Mouse (Mus musculus) limb, embryonic 13.5 days (tissue): ENCODE data around the gene Arvcf. TPM values are rescaled to one million over a fixed set of nuclear protein-coding genes. Genes with fewer than 3 reads are reported as not detected.

Experiments
- ATAC-seq: fragments of 200-750 bp; cut with Nextera tagmentation; 2 replicates; pipeline ENCODE4 v1.8.0; 2017; ENCODE audit warnings: low read depth, moderate number of reproducible peaks, moderate TSS enrichment; ENCODE audit not compliant: low FRiP score
- H3K27ac ChIP-seq: fragments of 300-500 bp; sonication (generic); 2 replicates; pipeline ENCODE4 v1.5.1; 2015; ENCODE audit warnings: inconsistent platforms, mild to moderate bottlenecking, moderate library complexity
- H3K27me3 ChIP-seq: fragments of 300-500 bp; sonication (generic); 2 replicates; pipeline ENCODE4 v1.6.1; 2015; ENCODE audit warnings: mild to moderate bottlenecking, inconsistent platforms
- H3K36me3 ChIP-seq: fragments of 300-500 bp; sonication (generic); 2 replicates; pipeline ENCODE4 v1.6.1; 2015; ENCODE audit warnings: inconsistent platforms, mild to moderate bottlenecking, moderate library complexity
- H3K4me1 ChIP-seq: fragments of 300-500 bp; sonication (generic); 2 replicates; pipeline ENCODE4 v1.6.1; 2015; ENCODE audit warnings: inconsistent platforms
- H3K4me2 ChIP-seq: fragments of 300-500 bp; sonication (generic); replicated peaks from 2 replicates; pipeline ENCODE4 v1.6.1; 2015; ENCODE audit warnings: inconsistent platforms, mild to moderate bottlenecking, moderate library complexity
- H3K4me3 ChIP-seq: fragments of 300-500 bp; sonication (generic); 2 replicates; pipeline ENCODE4 v1.5.1; 2015; ENCODE audit warnings: moderate library complexity, mild to moderate bottlenecking, inconsistent platforms
- H3K9ac ChIP-seq: fragments of 300-500 bp; sonication (generic); 2 replicates; pipeline ENCODE4 v1.6.1; 2015; ENCODE audit warnings: mild to moderate bottlenecking, inconsistent platforms
- H3K9me3 ChIP-seq: fragments of 300-500 bp; sonication (generic); 2 replicates; pipeline ENCODE4 v1.6.1; 2016; ENCODE audit warnings: inconsistent platforms
- WGBS: fragments of 180-500 bp; shearing (Covaris S2); methylation state at CpG from one replicate; pipeline ENCODE4 v1.1.7; 2015; 5-methylcytosine and 5-hydroxymethylcytosine counted together
- polyA plus RNA-seq: library from polyadenylated mRNA; unstranded; fragments of >200 nt; fragmentation: Nextera tagmentation; extraction: Ambion mirVana; gene quantifications from 2 replicates; pipeline ENCODE4 v1.2.1, GENCODE M21; 2015

Arvcf gene
- polyA plus RNA-seq, 1 experiment from 2014 or later: 29.8 TPM

- H3K4me3 ChIP-seq: no peak overlapping the region
- no peak overlapping the region for H3K9ac ChIP-seq
- 72% methylated on average over 6 of the region's 6 CpGs for WGBS
- no peak overlapping the region for H3K4me2 ChIP-seq
- no peaks in the 10 kb centered on the region for H3K27me3 ChIP-seq
- no peaks in the 10 kb centered on the region for H3K9me3 ChIP-seq
- H3K27ac ChIP-seq: no peak overlapping the region
- ATAC-seq: no peak
- no peaks in the 10 kb centered on the region for H3K4me1 ChIP-seq
- H3K36me3 ChIP-seq: no peaks in the 10 kb centered on the region
Observed at GRCm38 (mm10) chr16:18360151-18360805, 12.3 kb downstream of the Arvcf start.

DNA sequence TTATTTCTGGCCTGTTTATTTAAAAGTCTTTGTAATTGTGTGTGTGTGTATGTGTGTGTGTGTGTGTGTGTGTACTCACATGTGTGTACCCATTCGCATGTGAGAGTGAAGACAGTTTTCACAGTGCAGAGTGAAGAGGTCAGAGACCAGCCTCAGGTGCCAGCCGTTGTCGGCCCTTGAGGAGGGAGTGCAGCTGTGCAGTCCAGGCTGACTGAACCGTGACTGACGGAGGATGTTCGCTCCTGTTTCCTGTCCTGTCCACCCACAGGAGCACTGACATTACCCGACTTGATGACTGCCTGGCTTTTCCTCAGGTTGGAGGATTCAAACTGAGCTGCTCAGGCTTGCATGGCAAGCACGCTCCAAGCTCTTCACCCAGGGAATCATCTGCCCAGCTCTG, 15.0 kb downstream of the Arvcf start:
- Histone ChIP-seq H3K4me2 (no peak overlapping the region), H3K4me1 (no peaks in the 10 kb centered on the region), H3K36me3 (no peaks in the 10 kb centered on the region), H3K9ac (no peak overlapping the region), H3K9me3 (no peaks in the 10 kb centered on the region), H3K27ac (no peak overlapping the region), H3K27me3 (no peaks in the 10 kb centered on the region), H3K4me3 (no peak overlapping the region)
- no peak for ATAC-seq
- 78% methylated on average over 8 of the region's 8 CpGs for WGBS

DNA sequence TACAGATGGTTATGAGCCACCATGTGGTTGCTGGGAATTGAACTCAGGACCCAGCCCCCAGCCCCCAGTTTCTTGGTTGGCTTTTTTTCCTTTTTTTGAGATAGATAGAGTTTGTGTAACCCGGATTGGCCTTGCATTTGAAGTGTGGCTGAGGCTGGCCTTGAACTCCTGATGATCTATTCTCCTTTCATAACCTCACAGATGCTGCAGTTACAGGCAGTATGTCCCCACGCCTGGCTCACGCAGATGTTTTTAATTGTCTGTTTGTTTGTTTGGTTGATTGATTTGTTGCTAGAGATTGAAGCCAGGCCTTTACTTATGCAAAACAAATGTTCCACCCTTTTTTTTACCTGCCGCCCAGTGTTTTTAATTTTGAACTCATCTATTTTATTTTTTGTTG, 18.9 kb downstream of the Arvcf start:
- no peak for ATAC-seq
- no peaks in the 10 kb centered on the region for H3K4me1 ChIP-seq
- no peaks in the 10 kb centered on the region for H3K9me3 ChIP-seq
- no peaks in the 10 kb centered on the region for H3K27me3 ChIP-seq
- H3K27ac ChIP-seq: no peak overlapping the region
- H3K4me2 ChIP-seq: no peak overlapping the region
- no peak overlapping the region for H3K4me3 ChIP-seq
- H3K36me3 ChIP-seq: no peaks in the 10 kb centered on the region
- 48% methylated on average over 4 of the region's 4 CpGs for WGBS
- no peak overlapping the region for H3K9ac ChIP-seq

GRCm38 (mm10) chr16:18370197-18370596, 22.2 kb downstream of the Arvcf start:
- no peaks in the 10 kb centered on the region for H3K27me3 ChIP-seq
- no peak overlapping the region for H3K9ac ChIP-seq
- WGBS: 92% methylated on average over 3 of the region's 3 CpGs
- H3K4me2 ChIP-seq: no peak overlapping the region
- no peaks in the 10 kb centered on the region for H3K9me3 ChIP-seq
- no peak overlapping the region for H3K4me3 ChIP-seq
- ATAC-seq: no peak
- no peak overlapping the region for H3K27ac ChIP-seq
- no peaks in the 10 kb centered on the region for H3K36me3 ChIP-seq
- no peaks in the 10 kb centered on the region for H3K4me1 ChIP-seq

DNA sequence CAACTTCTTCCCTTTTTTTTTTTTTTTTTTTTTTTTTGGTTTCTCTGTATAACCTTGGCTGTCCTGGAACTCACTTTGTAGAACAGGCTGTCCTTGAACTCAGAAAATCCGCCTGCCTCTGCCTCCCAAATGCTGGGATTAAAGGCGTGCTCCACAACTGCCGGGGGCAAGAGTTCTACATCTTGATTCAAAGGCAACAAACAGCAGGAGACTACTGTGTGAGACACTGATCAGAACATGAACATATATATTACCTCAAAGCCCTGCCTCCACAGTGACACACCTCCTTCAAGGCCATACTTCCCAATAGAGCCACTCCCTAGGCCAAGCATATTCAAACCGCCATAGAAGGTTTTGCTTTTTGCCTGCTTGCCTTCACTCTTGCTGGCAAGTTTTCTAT, 25.6 kb downstream of the Arvcf start:
- Histone ChIP-seq H3K4me3 (no peak overlapping the region), H3K4me2 (no peak overlapping the region), H3K9ac (no peak overlapping the region), H3K27me3 (no peaks in the 10 kb centered on the region), H3K27ac (no peak overlapping the region), H3K9me3 (no peaks in the 10 kb centered on the region), H3K36me3 (no peaks in the 10 kb centered on the region), H3K4me1 (no peaks in the 10 kb centered on the region)
- no peak for ATAC-seq
- 89% methylated on average over 4 of the region's 4 CpGs for WGBS

DNA sequence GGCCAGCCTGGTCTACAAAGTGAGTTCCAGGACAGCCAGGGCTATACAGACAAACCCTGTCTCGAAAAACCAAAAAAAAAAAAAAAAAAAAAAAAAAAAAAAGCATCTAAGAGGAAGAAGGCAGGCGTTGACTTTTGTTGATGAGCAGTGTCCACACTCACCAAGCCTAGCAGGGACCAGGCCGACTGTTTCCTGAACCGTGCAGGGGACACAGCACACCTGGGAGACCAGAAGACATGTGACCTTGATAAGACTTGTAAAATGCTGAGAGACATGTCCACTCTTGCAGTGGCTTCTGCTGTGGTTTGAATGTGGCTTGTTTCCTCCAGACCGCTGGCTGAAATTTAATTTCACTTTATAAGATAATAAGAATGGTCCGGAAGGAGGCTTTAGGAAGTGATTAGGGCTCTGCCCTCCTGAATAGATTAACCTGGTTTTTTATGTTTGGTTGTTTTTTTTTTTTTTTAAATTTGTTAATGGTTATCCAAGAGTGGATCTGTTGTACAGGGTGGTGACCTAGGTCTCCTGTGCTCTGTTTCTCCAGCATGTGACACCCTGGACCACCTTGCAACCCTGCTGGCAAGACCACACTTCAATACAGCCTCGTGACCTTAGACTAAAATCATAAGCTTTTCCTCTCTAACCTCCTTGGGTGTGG, 28.4 kb downstream of the Arvcf start:
- no peak overlapping the region for H3K4me2 ChIP-seq
- H3K36me3 ChIP-seq: no peaks in the 10 kb centered on the region
- H3K9me3 ChIP-seq: no peaks in the 10 kb centered on the region
- WGBS: 71% methylated on average over 7 of the region's 7 CpGs
- no peak for ATAC-seq
- H3K27ac ChIP-seq: no peak overlapping the region
- H3K4me3 ChIP-seq: no peak overlapping the region
- peaks cover 22% of the 10 kb centered on the region for H3K4me1 ChIP-seq
- H3K27me3 ChIP-seq: no peaks in the 10 kb centered on the region
- no peak overlapping the region for H3K9ac ChIP-seq

DNA sequence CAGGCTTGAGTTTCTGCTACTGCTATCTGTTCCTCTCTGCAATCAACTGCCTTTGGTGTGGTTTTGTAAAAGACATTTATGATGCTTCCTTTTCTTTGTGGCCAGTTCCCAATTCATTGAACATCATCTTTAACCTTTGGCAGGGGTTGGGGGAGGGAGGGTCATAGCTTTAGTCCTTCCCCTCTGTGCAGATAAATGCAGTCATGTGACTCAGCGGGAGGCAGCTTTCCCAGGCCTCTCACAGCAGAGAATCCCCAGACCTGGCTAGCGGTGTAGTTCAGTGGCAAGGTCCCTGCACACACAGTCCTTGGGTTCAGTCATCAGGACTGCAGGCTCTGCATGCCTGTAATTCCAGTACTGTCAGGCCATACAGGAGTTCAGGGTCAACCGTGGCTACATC, 29.2 kb downstream of the Arvcf start:
- no peak overlapping the region for H3K4me2 ChIP-seq
- no peak overlapping the region for H3K9ac ChIP-seq
- H3K9me3 ChIP-seq: no peaks in the 10 kb centered on the region
- H3K27ac ChIP-seq: no peak overlapping the region
- H3K27me3 ChIP-seq: no peaks in the 10 kb centered on the region
- H3K36me3 ChIP-seq: no peaks in the 10 kb centered on the region
- no peak for ATAC-seq
- no peak overlapping the region for H3K4me3 ChIP-seq
- H3K4me1 ChIP-seq: peaks cover 30% of the 10 kb centered on the region
- WGBS: 39% methylated on average over 3 of the region's 3 CpGs

GRCm38 (mm10) chr16:18378489-18378888, 30.5 kb downstream of the Arvcf start:
- WGBS: 34% methylated on average over 1 of the region's 1 CpGs
- H3K27ac ChIP-seq: no peak overlapping the region
- ATAC-seq: no peak

DNA sequence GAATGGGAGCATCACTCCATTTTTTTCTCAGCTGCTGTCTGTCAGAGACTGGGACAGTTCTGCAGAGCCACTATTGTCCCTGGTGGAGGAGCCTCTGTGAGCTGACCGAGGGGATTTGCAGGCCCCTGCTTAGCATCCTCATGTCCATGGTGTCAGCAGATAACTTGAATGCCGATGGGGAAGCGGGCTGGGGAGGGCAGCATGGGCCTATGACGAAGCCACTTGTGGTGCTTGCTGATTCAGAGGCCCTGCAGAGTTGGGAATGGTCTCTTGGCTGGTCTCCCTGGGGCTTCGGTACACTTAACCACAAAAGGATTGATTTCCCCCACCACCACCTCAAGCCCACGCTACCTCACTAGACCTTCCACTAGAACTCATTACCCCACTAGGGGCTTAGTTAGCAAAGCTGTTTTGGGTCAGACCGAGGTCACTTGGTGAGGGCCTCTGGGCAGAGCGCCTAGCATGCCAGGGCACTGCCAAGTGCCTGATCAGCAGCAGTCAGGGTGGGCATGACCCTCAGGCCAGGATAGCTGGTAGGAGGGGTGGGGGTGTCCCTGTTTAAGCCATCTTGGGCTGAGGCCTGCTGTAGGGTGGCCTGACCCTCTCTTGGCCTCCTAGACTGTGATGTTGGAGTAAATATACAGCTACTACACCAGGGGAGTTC, 31.5 kb downstream of the Arvcf start:
- no peaks in the 10 kb centered on the region for H3K36me3 ChIP-seq
- 76% methylated on average over 8 of the region's 8 CpGs for WGBS
- H3K4me2 ChIP-seq: no peak overlapping the region
- no peak for ATAC-seq
- no peaks in the 10 kb centered on the region for H3K27me3 ChIP-seq
- H3K4me3 ChIP-seq: no peak overlapping the region
- H3K27ac ChIP-seq: no peak overlapping the region
- H3K9ac ChIP-seq: no peak overlapping the region
- no peaks in the 10 kb centered on the region for H3K9me3 ChIP-seq
- H3K4me1 ChIP-seq: peaks cover 31% of the 10 kb centered on the region

More at GRCm38 (mm10) chr16:18378489-18378888, 30.5 kb downstream of the Arvcf start:
- no peaks in the 10 kb centered on the region for H3K9me3 ChIP-seq
- no peaks in the 10 kb centered on the region for H3K36me3 ChIP-seq
- H3K9ac ChIP-seq: no peak overlapping the region
- no peak overlapping the region for H3K4me2 ChIP-seq
- no peak overlapping the region for H3K4me3 ChIP-seq
- peaks cover 31% of the 10 kb centered on the region for H3K4me1 ChIP-seq
- no peaks in the 10 kb centered on the region for H3K27me3 ChIP-seq

DNA sequence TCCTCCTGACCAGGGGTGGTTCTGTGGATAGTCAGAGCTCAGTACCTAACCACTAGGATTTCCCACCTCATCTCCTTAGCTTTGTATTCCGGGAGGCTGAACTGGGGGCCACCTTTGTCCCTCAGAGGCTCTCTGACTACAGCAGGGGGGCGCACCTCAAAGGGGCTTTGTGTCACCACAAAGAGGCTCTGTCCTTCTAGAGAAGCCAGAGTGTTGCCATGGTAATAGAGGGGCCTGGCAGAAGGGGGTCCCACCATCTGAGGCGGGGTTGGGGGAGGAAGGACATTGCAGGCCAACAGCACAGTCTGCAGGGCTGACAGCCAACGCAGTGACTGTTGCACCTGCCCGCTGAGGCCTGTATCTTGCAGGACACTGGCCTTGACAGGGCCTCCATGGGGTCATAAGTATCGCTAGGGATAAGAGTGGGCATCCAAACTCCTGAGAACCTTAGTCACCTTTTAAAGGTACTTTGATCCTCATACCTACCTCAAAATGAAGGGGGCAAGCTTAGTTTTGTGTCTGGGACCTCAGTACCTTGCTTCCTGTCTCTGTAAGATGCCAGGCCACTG, 32.6 kb downstream of the Arvcf start:
- Histone ChIP-seq H3K9me3 (no peaks in the 10 kb centered on the region), H3K27ac (peak overlapping the region; percentile 48; the same call in 1 of the 2 replicates), H3K9ac (peak overlapping the region; percentile 26; the same call in 1 of the 2 replicates), H3K4me2 (no peak overlapping the region), H3K36me3 (no peaks in the 10 kb centered on the region), H3K4me3 (no peak overlapping the region), H3K4me1 (peaks cover 31% of the 10 kb centered on the region), H3K27me3 (no peaks in the 10 kb centered on the region)
- WGBS: 43% methylated on average over 6 of the region's 6 CpGs
- no peak for ATAC-seq

DNA sequence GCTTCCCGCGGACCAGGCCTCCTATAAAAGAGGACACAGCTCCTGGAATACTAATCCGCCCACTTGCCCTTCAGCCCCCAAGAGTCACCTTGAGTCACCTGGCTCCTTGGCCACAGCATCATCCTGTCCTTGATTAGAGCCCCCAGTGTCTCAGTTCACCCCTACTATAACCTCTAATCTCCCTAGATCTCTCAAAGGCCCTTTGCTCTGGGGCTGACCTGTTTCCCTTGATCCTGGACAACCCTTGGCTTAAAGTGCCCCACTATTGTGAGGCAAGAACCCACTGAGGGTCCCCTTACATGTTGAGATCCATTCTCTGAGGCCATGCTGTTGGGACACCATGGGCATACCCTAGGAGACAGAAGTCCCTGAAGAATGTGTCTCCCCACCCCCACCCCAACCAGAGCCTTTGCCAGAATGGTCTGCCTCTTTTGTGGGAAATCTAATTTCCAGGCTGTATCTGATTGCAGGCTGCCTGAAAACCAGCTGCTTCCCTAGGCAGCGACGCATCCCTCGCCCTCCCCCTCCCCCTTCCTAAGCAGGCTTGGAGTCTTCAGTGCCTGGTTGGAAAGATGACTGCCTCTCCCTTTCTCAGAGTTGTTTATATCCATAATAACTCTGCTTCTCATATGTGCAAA, 33.8 kb downstream of the Arvcf start:
- Histone ChIP-seq H3K27me3 (no peaks in the 10 kb centered on the region), H3K9me3 (no peaks in the 10 kb centered on the region), H3K4me2 (no peak overlapping the region), H3K4me1 (peaks cover 31% of the 10 kb centered on the region), H3K4me3 (no peak overlapping the region), H3K27ac (no peak overlapping the region), H3K36me3 (no peaks in the 10 kb centered on the region), H3K9ac (no peak overlapping the region)
- ATAC-seq: peak; percentile 25; the same call in 1 of the 2 replicates
- WGBS: 55% methylated on average over 6 of the region's 6 CpGs
